Mouse (Mus musculus): ENCODE measurements at regions not wholly inside any gene's neighbourhood (a gene's known extent, or its start where the extent isn't known, plus 50 kb on each side); places are given as distances from the start of the nearest gene placed in this dataset.

GRCm38 (mm10) chr15:65478940-65479339, 464.2 kb upstream of the Gm21961 start:
- no peak for TF ChIP-seq CTCF (IDR thresholded peaks at IDR 0.05)
- no peak for TF ChIP-seq EP300 (IDR thresholded peaks at IDR 0.05; ENCODE audit: insufficient read depth, low read depth, low read length)
- TF ChIP-seq POLR2A (IDR thresholded peaks at IDR 0.05; ENCODE audit: insufficient read depth, low read depth, low read length) = no peak

Measured in heart, adult 2 months (tissue).